Mouse (Mus musculus): Measurements from ENCODE around the gene Cbfa2t2. TPM values are rescaled to one million over a fixed set of nuclear protein-coding genes. Genes with fewer than 3 reads are reported as not detected.

Gene Cbfa2t2
- polyA plus RNA-seq, 1 experiment from 2014 or later, result 7.8 TPM

DNA sequence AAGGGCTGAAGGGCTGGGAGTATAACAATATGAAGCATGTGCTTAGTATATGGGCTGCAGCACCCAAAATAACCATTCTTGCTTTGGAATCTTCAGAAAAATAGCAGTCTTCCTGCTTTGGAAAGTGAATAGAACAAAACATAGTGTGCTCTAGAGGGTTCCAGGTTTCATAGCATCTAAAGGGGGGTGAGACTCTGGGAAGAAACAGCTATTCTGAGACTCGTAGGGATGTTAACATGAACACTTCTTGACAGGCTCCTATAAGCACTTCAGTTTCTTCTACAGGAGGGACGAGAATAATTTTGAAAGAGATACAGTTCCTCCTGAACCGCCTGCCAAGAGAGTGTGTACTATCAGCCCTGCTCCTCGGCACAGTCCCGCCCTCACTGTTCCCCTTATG, 81.1 kb downstream of the Cbfa2t2 start:
- no peak for ATAC-seq
- Histone ChIP-seq H3K4me1 (replicated peaks; ENCODE audit: control insufficient read depth, insufficient read depth, low read length) (no peaks in the 10 kb centered on the region), H3K4me2 (replicated peaks; ENCODE audit: low read depth) (no peak overlapping the region), H3K9me3 (ENCODE audit: control insufficient read depth) (no peaks in the 10 kb centered on the region), H3K4me3 (ENCODE audit: low read depth, low read length) (no peak overlapping the region), H3K27ac (ENCODE audit: low read depth, low read length) (no peak overlapping the region), H3K36me3 (ENCODE audit: control insufficient read depth, insufficient read depth) (peaks cover 39% of the 10 kb centered on the region), H3K27me3 (replicated peaks; ENCODE audit: control insufficient read depth, insufficient read depth, low read length) (no peaks in the 10 kb centered on the region), H3K9ac (ENCODE audit: low read depth, low read length) (no peak overlapping the region)
- no peak for TF ChIP-seq CTCF (IDR thresholded peaks at IDR 0.05; ENCODE audit: low read depth)
- 88% methylated on average over 5 of the region's 5 CpGs for WGBS

DNA sequence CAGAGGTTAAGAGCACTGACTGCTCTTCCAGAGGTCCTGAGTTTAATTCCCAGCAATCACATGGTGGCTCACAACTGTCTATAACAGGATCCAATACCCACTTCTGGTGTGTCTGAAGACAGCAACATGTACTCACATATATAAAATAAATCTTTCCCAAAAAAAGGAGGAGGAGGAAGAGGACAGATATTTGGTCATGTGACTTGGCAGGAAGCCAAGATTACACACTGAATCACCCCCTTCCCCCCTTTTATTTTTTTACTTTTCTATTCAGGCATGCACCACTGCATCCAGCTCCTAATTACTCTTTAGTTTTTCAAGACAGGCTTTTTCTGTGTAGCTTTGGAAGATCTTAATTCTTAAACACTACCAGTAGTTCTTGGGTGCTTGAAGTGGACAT, 85.2 kb downstream of the Cbfa2t2 start:
- Histone ChIP-seq H3K9me3 (ENCODE audit: control insufficient read depth) (no peaks in the 10 kb centered on the region), H3K9ac (ENCODE audit: low read depth, low read length) (no peak overlapping the region), H3K27me3 (replicated peaks; ENCODE audit: control insufficient read depth, insufficient read depth, low read length) (no peaks in the 10 kb centered on the region), H3K36me3 (ENCODE audit: control insufficient read depth, insufficient read depth) (peaks cover 58% of the 10 kb centered on the region), H3K4me2 (replicated peaks; ENCODE audit: low read depth) (no peak overlapping the region), H3K4me3 (ENCODE audit: low read depth, low read length) (no peak overlapping the region), H3K4me1 (replicated peaks; ENCODE audit: control insufficient read depth, insufficient read depth, low read length) (no peaks in the 10 kb centered on the region), H3K27ac (ENCODE audit: low read depth, low read length) (no peak overlapping the region)
- no peak for TF ChIP-seq CTCF (IDR thresholded peaks at IDR 0.05; ENCODE audit: low read depth)
- no peak for ATAC-seq

DNA sequence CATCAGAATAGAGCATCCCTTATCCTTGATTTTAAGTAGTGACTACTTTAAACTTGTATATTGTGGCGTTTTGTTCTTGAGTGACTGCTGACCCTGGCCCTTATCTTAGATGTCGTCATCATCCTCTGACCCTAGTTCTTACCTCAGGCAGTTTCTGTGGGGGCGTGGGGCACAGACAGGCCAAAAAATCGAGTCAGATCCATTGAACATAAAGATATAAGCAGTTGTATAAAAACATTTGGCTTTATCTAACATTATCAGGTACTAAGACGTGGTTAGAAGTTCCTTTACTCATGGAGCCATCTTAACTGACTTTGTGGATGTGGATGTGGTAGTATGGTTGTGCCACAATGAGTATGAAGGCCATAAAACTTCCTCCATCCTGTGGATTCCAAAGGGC, 86.1 kb downstream of the Cbfa2t2 start:
- no peaks in the 10 kb centered on the region for H3K4me1 ChIP-seq (replicated peaks; ENCODE audit: control insufficient read depth, insufficient read depth, low read length)
- no peak overlapping the region for H3K9ac ChIP-seq (ENCODE audit: low read depth, low read length)
- no peaks in the 10 kb centered on the region for H3K9me3 ChIP-seq (ENCODE audit: control insufficient read depth)
- H3K36me3 ChIP-seq (ENCODE audit: control insufficient read depth, insufficient read depth), result peaks cover 53% of the 10 kb centered on the region
- TF ChIP-seq CTCF (IDR thresholded peaks at IDR 0.05; ENCODE audit: low read depth), result no peak
- no peak for ATAC-seq
- 89% methylated on average over 5 of the region's 5 CpGs for WGBS
- H3K4me2 ChIP-seq (replicated peaks; ENCODE audit: low read depth), result no peak overlapping the region
- no peaks in the 10 kb centered on the region for H3K27me3 ChIP-seq (replicated peaks; ENCODE audit: control insufficient read depth, insufficient read depth, low read length)
- no peak overlapping the region for H3K27ac ChIP-seq (ENCODE audit: low read depth, low read length)
- H3K4me3 ChIP-seq (ENCODE audit: low read depth, low read length), result no peak overlapping the region

DNA sequence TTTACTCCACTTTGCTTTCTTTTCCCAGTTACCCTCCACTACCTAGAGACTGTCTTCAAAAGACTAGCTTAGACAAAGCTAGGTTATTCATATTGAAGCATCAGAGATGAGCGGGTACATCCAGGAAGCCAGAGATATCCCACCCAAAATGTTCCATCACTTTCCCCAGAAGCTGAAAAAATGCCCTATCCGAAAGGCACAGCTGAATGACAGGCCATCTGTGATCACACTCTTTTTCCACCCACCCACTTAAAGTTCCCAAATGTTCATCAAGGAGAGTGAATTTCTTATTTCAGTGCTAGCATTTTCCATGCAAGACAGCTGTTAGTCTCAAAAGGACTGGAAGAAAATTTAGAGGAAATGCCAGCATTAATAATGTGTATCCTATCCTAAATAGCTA, 89.0 kb downstream of the Cbfa2t2 start:
- ATAC-seq, result no peak
- Histone ChIP-seq H3K36me3 (ENCODE audit: control insufficient read depth, insufficient read depth) (peaks cover 45% of the 10 kb centered on the region), H3K4me3 (ENCODE audit: low read depth, low read length) (no peak overlapping the region), H3K9me3 (ENCODE audit: control insufficient read depth) (no peaks in the 10 kb centered on the region), H3K27me3 (replicated peaks; ENCODE audit: control insufficient read depth, insufficient read depth, low read length) (no peaks in the 10 kb centered on the region), H3K4me1 (replicated peaks; ENCODE audit: control insufficient read depth, insufficient read depth, low read length) (no peaks in the 10 kb centered on the region), H3K4me2 (replicated peaks; ENCODE audit: low read depth) (no peak overlapping the region), H3K9ac (ENCODE audit: low read depth, low read length) (no peak overlapping the region), H3K27ac (ENCODE audit: low read depth, low read length) (no peak overlapping the region)
- no peak for TF ChIP-seq CTCF (IDR thresholded peaks at IDR 0.05; ENCODE audit: low read depth)
- WGBS, result 100% methylated on average over 2 of the region's 2 CpGs

DNA sequence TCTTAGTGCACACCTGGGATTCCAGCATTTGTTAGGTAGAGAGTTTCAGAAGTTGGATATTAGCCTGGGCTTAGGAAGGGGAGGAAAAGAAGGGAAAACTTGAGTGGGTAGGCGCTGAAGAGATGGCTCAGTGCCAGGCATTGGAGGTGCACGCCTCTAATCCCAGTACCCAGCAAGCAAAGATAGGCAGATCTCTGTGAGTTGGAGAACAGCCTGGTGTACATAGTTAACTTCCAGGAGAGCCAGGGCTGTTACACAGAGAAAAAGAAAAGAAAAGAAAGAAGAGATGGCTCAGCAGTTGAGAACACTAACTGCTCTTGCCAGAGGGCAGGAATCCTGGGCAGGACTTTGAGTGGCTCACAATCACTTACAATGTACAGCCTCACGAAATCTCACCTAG, 90.2 kb downstream of the Cbfa2t2 start:
- Histone ChIP-seq H3K4me1 (replicated peaks; ENCODE audit: control insufficient read depth, insufficient read depth, low read length) (no peaks in the 10 kb centered on the region), H3K4me2 (replicated peaks; ENCODE audit: low read depth) (no peak overlapping the region), H3K36me3 (ENCODE audit: control insufficient read depth, insufficient read depth) (peaks cover 42% of the 10 kb centered on the region), H3K27me3 (replicated peaks; ENCODE audit: control insufficient read depth, insufficient read depth, low read length) (no peaks in the 10 kb centered on the region), H3K4me3 (ENCODE audit: low read depth, low read length) (no peak overlapping the region), H3K9ac (ENCODE audit: low read depth, low read length) (no peak overlapping the region), H3K9me3 (ENCODE audit: control insufficient read depth) (no peaks in the 10 kb centered on the region), H3K27ac (ENCODE audit: low read depth, low read length) (no peak overlapping the region)
- no peak for TF ChIP-seq CTCF (IDR thresholded peaks at IDR 0.05; ENCODE audit: low read depth)
- no peak for ATAC-seq
- 70% methylated on average over 3 of the region's 3 CpGs for whole genome bisulfite sequencing

DNA sequence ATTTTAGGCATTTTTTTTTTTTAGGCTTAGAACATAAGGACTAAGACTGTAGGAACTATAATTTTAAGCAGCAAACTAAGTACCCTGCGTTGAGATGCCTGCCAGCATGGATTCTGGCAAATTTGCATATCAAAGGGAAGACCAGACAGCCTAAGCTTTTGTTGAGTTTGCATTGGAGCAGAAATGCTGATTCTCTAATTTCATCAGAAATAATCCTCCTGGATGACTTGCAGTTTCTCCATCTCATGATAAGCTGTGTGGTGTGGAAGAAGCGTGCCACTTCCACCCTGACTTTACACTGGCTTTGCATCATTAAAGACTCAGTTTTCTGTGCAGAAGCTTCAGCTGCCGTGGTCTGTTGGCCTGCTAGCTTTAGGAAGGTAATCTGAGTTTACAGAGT, 96.6 kb downstream of the Cbfa2t2 start:
- no peak for ATAC-seq
- Histone ChIP-seq H3K4me3 (ENCODE audit: low read depth, low read length) (no peak overlapping the region), H3K4me2 (replicated peaks; ENCODE audit: low read depth) (no peak overlapping the region), H3K9me3 (ENCODE audit: control insufficient read depth) (no peaks in the 10 kb centered on the region), H3K9ac (ENCODE audit: low read depth, low read length) (no peak overlapping the region), H3K4me1 (replicated peaks; ENCODE audit: control insufficient read depth, insufficient read depth, low read length) (no peaks in the 10 kb centered on the region), H3K36me3 (ENCODE audit: control insufficient read depth, insufficient read depth) (peaks cover 34% of the 10 kb centered on the region), H3K27ac (ENCODE audit: low read depth, low read length) (no peak overlapping the region), H3K27me3 (replicated peaks; ENCODE audit: control insufficient read depth, insufficient read depth, low read length) (no peaks in the 10 kb centered on the region)
- WGBS, result 70% methylated on average over 3 of the region's 3 CpGs
- TF ChIP-seq CTCF (IDR thresholded peaks at IDR 0.05; ENCODE audit: low read depth), result no peak

DNA sequence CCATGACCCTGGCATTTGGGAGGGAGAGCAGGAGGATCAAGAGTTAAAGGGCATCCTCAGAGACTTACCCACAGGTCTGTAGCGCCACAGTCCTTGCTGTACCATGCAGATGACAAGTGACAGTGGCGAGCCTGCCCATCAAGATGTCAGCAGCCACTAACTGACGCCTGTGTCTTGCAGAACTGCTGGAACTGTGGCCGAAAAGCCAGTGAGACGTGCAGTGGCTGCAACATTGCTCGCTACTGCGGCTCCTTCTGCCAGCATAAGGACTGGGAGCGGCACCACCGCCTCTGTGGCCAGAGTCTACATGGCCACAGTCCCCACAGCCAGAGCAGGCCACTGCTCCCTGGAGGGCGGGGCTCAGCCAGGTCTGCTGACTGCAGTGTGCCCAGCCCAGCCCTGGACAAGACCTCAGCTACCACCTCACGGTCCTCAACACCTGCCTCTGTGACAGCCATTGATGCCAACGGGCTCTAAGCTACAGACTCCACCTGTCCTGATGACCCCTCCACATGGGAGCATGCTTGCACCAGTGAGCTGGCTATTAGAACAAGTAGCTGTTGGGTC, 98.5 kb downstream of the Cbfa2t2 start:
- H3K36me3 ChIP-seq (ENCODE audit: control insufficient read depth, insufficient read depth), result peaks cover 26% of the 10 kb centered on the region
- ATAC-seq, result 0 out of 2 replicates have a peak, but pooled peaks have one; percentile 22
- H3K27me3 ChIP-seq (replicated peaks; ENCODE audit: control insufficient read depth, insufficient read depth, low read length), result no peaks in the 10 kb centered on the region
- H3K4me1 ChIP-seq (replicated peaks; ENCODE audit: control insufficient read depth, insufficient read depth, low read length), result no peaks in the 10 kb centered on the region
- TF ChIP-seq CTCF (IDR thresholded peaks at IDR 0.05; ENCODE audit: low read depth), result no peak
- 92% methylated on average over 12 of the region's 12 CpGs for WGBS
- H3K9ac ChIP-seq (ENCODE audit: low read depth, low read length), result no peak overlapping the region
- no peaks in the 10 kb centered on the region for H3K9me3 ChIP-seq (ENCODE audit: control insufficient read depth)
- no peak overlapping the region; the same call in 1 of the 2 replicates for H3K27ac ChIP-seq (ENCODE audit: low read depth, low read length)
- no peak overlapping the region for H3K4me3 ChIP-seq (ENCODE audit: low read depth, low read length)
- no peak overlapping the region for H3K4me2 ChIP-seq (replicated peaks; ENCODE audit: low read depth)

All from intestine, postnatal 0 days (tissue).